18 mouse cellular contexts compared by ENCODE assay signal in the genomic region with DNA sequence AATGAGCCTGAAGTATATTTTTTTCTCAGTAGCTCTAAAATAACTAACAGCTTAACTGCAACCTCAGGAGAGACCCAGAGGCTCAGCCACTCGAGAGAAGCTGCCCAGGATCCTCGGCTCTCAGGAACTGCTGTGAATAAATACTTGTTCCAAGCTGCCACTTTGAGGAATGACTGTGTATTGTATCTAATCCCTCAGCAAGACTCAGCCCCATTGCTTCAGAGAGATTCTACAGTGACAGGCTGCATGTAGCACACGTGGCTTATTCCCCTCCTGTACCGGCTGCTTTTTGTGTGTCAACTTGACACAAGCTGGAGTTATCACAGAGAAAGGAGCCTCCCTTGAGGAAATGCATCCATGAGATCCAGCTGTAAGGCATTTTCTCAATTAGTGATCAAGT.
"Had no signal": no experiment of that assay in that cellular context is flagged by ENCODE, and none has a peak within 500 bp of the region (broad histone marks: within the 10 kb centered on the region; RNA-seq: fewer than 3 reads in every experiment).

No protein-coding gene starts in this region.

- H3K9me3 ChIP-seq: kidney, embryonic 15.5 days; limb, embryonic 10.5 days; limb, embryonic 13.5 days; liver, embryonic 12.5 days; liver, embryonic 15.5 days; lung, embryonic 15.5 days; midbrain, embryonic 10.5 days had no signal

- H3K4me1 ChIP-seq: liver, embryonic 12.5 days; liver, embryonic 15.5 days; megakaryocyte, embryonic 14.5 days had no signal

- H3K27me3 ChIP-seq: kidney, embryonic 15.5 days; limb, embryonic 13.5 days; liver, embryonic 12.5 days; liver, embryonic 15.5 days; lung, embryonic 15.5 days; megakaryocyte, embryonic 14.5 days had no signal

- ATAC-seq: inflammation-experienced regulatory T-cells, adult 6 months; liver, embryonic 12.5 days had no signal

- H3K4me3 ChIP-seq: kidney, embryonic 15.5 days; limb, embryonic 10.5 days; limb, embryonic 13.5 days; liver, embryonic 12.5 days; liver, embryonic 15.5 days; lung, embryonic 15.5 days; megakaryocyte, embryonic 14.5 days; midbrain, embryonic 10.5 days had no signal

- H3K27ac ChIP-seq: kidney, embryonic 15.5 days; limb, embryonic 10.5 days; limb, embryonic 13.5 days; liver, embryonic 12.5 days; liver, embryonic 15.5 days; lung, embryonic 15.5 days; midbrain, embryonic 10.5 days had no signal

- H3K9ac ChIP-seq: kidney, embryonic 15.5 days; limb, embryonic 13.5 days; liver, embryonic 12.5 days; liver, embryonic 15.5 days; lung, embryonic 15.5 days had no signal

- H3K4me2 ChIP-seq: kidney, embryonic 15.5 days; limb, embryonic 13.5 days; liver, embryonic 12.5 days; liver, embryonic 15.5 days; lung, embryonic 15.5 days had no signal

- DNase-seq: kidney, adult 8-10 months; kidney, postnatal 10 days; kidney, postnatal 36 days; liver; lung, adult 18-20 months; lung, postnatal 10 days; lung, postnatal 36 days; midbrain, embryonic 14.5 days; thymus, postnatal 25 days had no signal

- H3K36me3 ChIP-seq: kidney, embryonic 15.5 days; limb, embryonic 10.5 days; limb, embryonic 13.5 days; liver, embryonic 12.5 days; liver, embryonic 15.5 days; lung, embryonic 15.5 days; midbrain, embryonic 10.5 days had no signal
